Comparison of ENCODE assay signal across 12 mouse cellular contexts in the genomic region with DNA sequence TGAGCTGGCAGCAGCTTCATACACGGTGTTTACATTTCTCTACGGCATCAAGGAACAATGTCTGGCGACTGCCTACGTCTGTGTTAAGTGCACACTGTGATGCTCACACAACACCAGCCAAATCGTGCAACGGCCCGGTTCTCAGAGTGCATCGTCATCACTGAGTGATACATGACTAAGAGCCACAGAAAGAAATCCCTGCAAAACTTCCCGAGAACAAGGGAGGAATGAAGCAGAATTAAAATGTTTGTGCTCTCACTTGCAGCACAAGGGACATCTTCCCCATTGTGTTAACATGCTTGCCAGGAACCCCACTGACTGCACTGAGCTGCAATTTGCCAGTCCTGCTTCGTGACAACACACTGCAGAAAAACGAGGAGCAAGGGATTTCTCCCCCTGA.
A peak's percentile ranks its signal among the peaks of the same experiment; 100 is the strongest.
DNase-seq lines count a peak whose midpoint lies in the region; ATAC-seq and TF ChIP-seq lines count a peak whose summit lies in the region.
"Had no signal": no experiment of that assay in that cellular context is flagged by ENCODE, and none has a peak within 500 bp of the region (broad histone marks: within the 10 kb centered on the region; RNA-seq: fewer than 3 reads in every experiment).

No protein-coding gene starts in this region.

- ATAC-seq in liver, postnatal 0 days = no peak
- ATAC-seq: lung, postnatal 0 days had no signal

- DNase-seq in left cerebral cortex, adult 18-20 months (ENCODE audit: low spot score in 2 of 2) = peak; percentile 36 to 44
- no peak for DNase-seq in left cerebral cortex, postnatal 10 days (ENCODE audit: extremely low spot score in 1 of 2, low spot score in 2 of 2)
- DNase-seq in cerebellum, postnatal 25 days = peak; percentile 37 to 63
- peak; percentile 26 to 62 for DNase-seq in left cerebral cortex, postnatal 14 days (ENCODE audit: low spot score in 2 of 2)
- peak; percentile 85 for DNase-seq in retina, postnatal 1 day
- DNase-seq in liver, postnatal 0 days = no peak
- no peak for DNase-seq in yolk sac, embryonic 10.5 days (ENCODE audit: low spot score)
- no peak for DNase-seq in spleen, adult 12 weeks (ENCODE audit: low spot score)
- DNase-seq: kidney, postnatal 14 days had no signal

- H3K9me3 ChIP-seq in liver, postnatal 0 days (ENCODE audit: low read length) = no peaks in the 10 kb centered on the region
- H3K9me3 ChIP-seq: embryonic facial prominence, embryonic 15.5 days; limb, embryonic 13.5 days had no signal

- H3K36me3 ChIP-seq in liver, postnatal 0 days (replicated peaks; ENCODE audit: insufficient read depth, low read length) = no peaks in the 10 kb centered on the region
- H3K36me3 ChIP-seq: embryonic facial prominence, embryonic 15.5 days; limb, embryonic 13.5 days had no signal

- no peaks in the 10 kb centered on the region for H3K4me1 ChIP-seq in liver, postnatal 0 days (ENCODE audit: insufficient read depth)
- H3K4me1 ChIP-seq: embryonic facial prominence, embryonic 15.5 days; limb, embryonic 13.5 days had no signal

- WGBS in liver, postnatal 0 days (ENCODE audit: insufficient replicate concordance) = 66% methylated on average over 11 of the region's 11 CpGs

- no peak for TF ChIP-seq EP300 in liver, postnatal 0 days (IDR thresholded peaks at IDR 0.05; ENCODE audit: low read depth)

- no peak overlapping the region for H3K4me2 ChIP-seq in liver, postnatal 0 days (ENCODE audit: low read depth, low read length)
- H3K4me2 ChIP-seq: embryonic facial prominence, embryonic 15.5 days; limb, embryonic 13.5 days had no signal

- no peak overlapping the region for H3K9ac ChIP-seq in liver, postnatal 0 days (replicated peaks)
- H3K9ac ChIP-seq: embryonic facial prominence, embryonic 15.5 days; limb, embryonic 13.5 days had no signal

- H3K27ac ChIP-seq in liver, postnatal 0 days (ENCODE audit: low read depth) = no peak overlapping the region
- H3K27ac ChIP-seq: embryonic facial prominence, embryonic 15.5 days; limb, embryonic 13.5 days had no signal

- intact Hi-C loops in left cerebral cortex, postnatal 10 days (cut with DNase I) = no loop called here
- intact Hi-C loops in left cerebral cortex, postnatal 14 days (cut with DNase I) = no loop called here

- H3K4me3 ChIP-seq in liver, postnatal 0 days (ENCODE audit: low read depth, low read length) = no peak overlapping the region
- H3K4me3 ChIP-seq: embryonic facial prominence, embryonic 15.5 days; limb, embryonic 13.5 days had no signal

- H3K27me3 ChIP-seq in liver, postnatal 0 days (ENCODE audit: insufficient read depth, low read length) = no peaks in the 10 kb centered on the region
- H3K27me3 ChIP-seq: embryonic facial prominence, embryonic 15.5 days; limb, embryonic 13.5 days had no signal

- no peak for TF ChIP-seq CTCF in liver, postnatal 0 days (IDR thresholded peaks at IDR 0.05; ENCODE audit: low read depth)

Comparison
In these comparisons a context has a peak if more than half of its experiments do, and no peak if none do; other contexts are left out.
1. DNase-seq: peak in left cerebral cortex, adult 18-20 months (2 of 2), cerebellum, postnatal 25 days (2 of 2), left cerebral cortex, postnatal 14 days (2 of 2) and retina, postnatal 1 day (single experiment); none in left cerebral cortex, postnatal 10 days (0 of 2), liver, postnatal 0 days (single experiment), yolk sac, embryonic 10.5 days (single experiment) and spleen, adult 12 weeks (single experiment).